Mouse (Mus musculus) midbrain, embryonic 14.5 days (tissue): ENCODE measurements around the gene Atxn1. TPM values are rescaled to one million over a fixed set of nuclear protein-coding genes. Genes with fewer than 3 reads are reported as not detected.

ENCODE experiments used
- ATAC-seq: fragments of 200-750 bp; cut with Nextera tagmentation; 2 replicates; pipeline ENCODE4 v1.8.0; 2017; ENCODE audit warnings: moderate number of reproducible peaks, moderate library complexity; ENCODE audit not compliant: low FRiP score, low TSS enrichment
- DNase-seq: peaks from one replicate; pipeline ENCODE4 v3.0.0-alpha.2; 2015
- H3K27ac ChIP-seq: fragments of 300-500 bp; sonication (generic); replicated peaks from 2 replicates; pipeline ENCODE4 v1.5.1; 2014; ENCODE audit warnings: mild to moderate bottlenecking, low read depth, low read length, moderate library complexity
- H3K27me3 ChIP-seq: fragments of 300-500 bp; sonication (generic); 2 replicates; pipeline ENCODE4 v1.6.1; 2014; ENCODE audit warnings: low read length, control low read depth, mixed read lengths; ENCODE audit not compliant: control insufficient read depth, insufficient read depth
- H3K36me3 ChIP-seq: fragments of 300-500 bp; sonication (generic); 2 replicates; pipeline ENCODE4 v1.6.1; 2014; ENCODE audit warnings: low read length, control low read depth; ENCODE audit not compliant: control insufficient read depth, insufficient read depth
- H3K4me1 ChIP-seq: fragments of 300-500 bp; sonication (generic); 2 replicates; pipeline ENCODE4 v1.6.1; 2014; ENCODE audit warnings: mild to moderate bottlenecking, antibody characterized with exemption, low read length, control low read depth; ENCODE audit not compliant: control insufficient read depth, insufficient read depth
- H3K4me2 ChIP-seq: fragments of 300-500 bp; sonication (generic); 2 replicates; pipeline ENCODE4 v1.6.1; 2014; ENCODE audit warnings: mild to moderate bottlenecking, low read length, moderate library complexity
- H3K4me3 ChIP-seq: fragments of 300-500 bp; sonication (generic); replicated peaks from 2 replicates; pipeline ENCODE4 v1.5.1; 2014; ENCODE audit warnings: low read depth, low read length
- H3K9ac ChIP-seq: fragments of 300-500 bp; sonication (generic); replicated peaks from 2 replicates; pipeline ENCODE4 v1.6.1; 2014; ENCODE audit warnings: mild to moderate bottlenecking, low read length, moderate library complexity
- H3K9me3 ChIP-seq: fragments of 300-500 bp; sonication (generic); 2 replicates; pipeline ENCODE4 v1.6.1; 2016; ENCODE audit warnings: low read length, control low read depth, mixed read lengths; ENCODE audit not compliant: control insufficient read depth
- WGBS: fragments of 180-500 bp; shearing (Covaris S2); extraction: QIAGEN DNeasy Blood & Tissue Kit; methylation state at CpG from one replicate; pipeline ENCODE4 v1.1.7; 2014; 5-methylcytosine and 5-hydroxymethylcytosine counted together
- polyA plus RNA-seq: library from polyadenylated mRNA; unstranded; fragments of >200 nt; fragmentation: Nextera tagmentation; extraction: Ambion mirVana; gene quantifications from 2 replicates; pipeline ENCODE4 v1.2.1, GENCODE M21; 2014

The Atxn1 gene
- polyA plus RNA-seq, 1 experiment from 2014 or later, result 7.3 TPM

DNA sequence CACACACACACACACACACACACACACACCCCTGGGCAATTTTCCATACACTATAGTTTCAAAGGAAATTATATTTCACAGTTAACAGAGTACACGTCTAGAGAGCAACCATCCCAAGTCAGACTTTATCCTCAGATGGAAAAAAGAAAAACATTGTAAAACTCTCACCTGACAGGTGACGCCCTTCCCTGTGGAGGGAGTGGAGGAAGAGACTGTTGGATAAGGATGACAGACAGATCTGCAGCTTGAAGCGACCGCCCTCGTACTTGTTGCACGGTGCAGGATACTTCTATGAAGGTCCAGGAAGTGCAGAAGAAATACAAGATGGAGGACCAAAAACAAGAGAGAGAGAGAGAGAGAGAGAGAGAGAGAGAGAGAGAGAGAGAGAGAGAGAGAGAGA, 8.5 kb downstream of the Atxn1 start:
- Histone ChIP-seq H3K9ac (no peak overlapping the region), H3K27ac (no peak overlapping the region), H3K4me2 (no peak overlapping the region), H3K4me1 (peaks cover 14% of the 10 kb centered on the region; the same call in 1 of the 2 replicates), H3K9me3 (no peaks in the 10 kb centered on the region), H3K4me3 (no peak overlapping the region), H3K27me3 (no peaks in the 10 kb centered on the region), H3K36me3 (no peaks in the 10 kb centered on the region)
- 92% methylated on average over 6 of the region's 6 CpGs for WGBS
- DNase-seq (no peak), ATAC-seq (no peak)

DNA sequence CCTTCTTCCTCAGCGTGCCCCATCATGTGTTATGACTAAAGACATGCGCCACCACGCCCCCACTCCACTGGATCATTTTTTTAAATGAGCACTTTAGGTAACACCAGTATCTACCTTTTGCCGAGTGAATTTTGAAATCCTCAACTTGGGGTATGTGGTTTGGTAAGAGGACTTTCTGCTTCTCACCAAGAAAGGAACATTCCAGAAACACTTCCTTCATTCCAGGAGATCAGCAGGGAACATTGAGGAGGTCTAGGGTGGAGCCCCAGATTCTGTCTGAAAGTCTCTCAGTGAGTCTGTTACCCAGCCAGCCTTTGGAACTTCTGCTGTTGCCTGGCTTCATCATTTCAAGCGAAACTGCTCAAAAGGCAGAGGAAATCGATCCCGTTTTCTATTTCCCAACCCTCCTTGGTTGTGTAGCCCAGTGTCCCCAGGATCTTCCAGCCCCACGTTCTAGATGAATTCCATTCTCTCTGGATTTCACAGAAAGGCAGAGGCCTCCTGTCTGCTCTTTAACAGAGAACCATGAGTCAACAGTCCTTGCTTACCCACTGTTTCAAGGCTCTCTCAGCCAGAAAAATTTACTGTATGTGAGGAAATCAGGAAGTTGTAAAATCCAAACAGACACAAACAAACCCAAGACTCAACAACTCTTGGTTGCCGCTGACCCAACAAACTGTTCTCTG, 9.3 kb downstream of the Atxn1 start:
- H3K27ac ChIP-seq, result no peak overlapping the region
- ATAC-seq, result no peak
- H3K4me1 ChIP-seq, result peaks cover 14% of the 10 kb centered on the region; the same call in 1 of the 2 replicates
- WGBS, result 92% methylated on average over 9 of the region's 9 CpGs
- H3K4me3 ChIP-seq, result no peak overlapping the region
- no peak for DNase-seq
- no peaks in the 10 kb centered on the region for H3K9me3 ChIP-seq
- no peaks in the 10 kb centered on the region for H3K27me3 ChIP-seq
- no peaks in the 10 kb centered on the region for H3K36me3 ChIP-seq
- no peak overlapping the region for H3K9ac ChIP-seq
- no peak overlapping the region for H3K4me2 ChIP-seq

GRCm38 (mm10) chr13:45953098-45953497, 11.7 kb downstream of the Atxn1 start:
- ATAC-seq (no peak), DNase-seq (no peak)
- no peak overlapping the region for H3K27ac ChIP-seq
- H3K36me3 ChIP-seq, result no peaks in the 10 kb centered on the region
- 68% methylated on average over 4 of the region's 4 CpGs for WGBS
- no peak overlapping the region for H3K9ac ChIP-seq
- H3K4me3 ChIP-seq, result no peak overlapping the region
- H3K4me1 ChIP-seq, result 0 out of 2 replicates have a peak, but pooled peaks cover 3% of the 10 kb centered on the region
- H3K9me3 ChIP-seq, result no peaks in the 10 kb centered on the region
- H3K27me3 ChIP-seq, result no peaks in the 10 kb centered on the region
- no peak overlapping the region for H3K4me2 ChIP-seq

DNA sequence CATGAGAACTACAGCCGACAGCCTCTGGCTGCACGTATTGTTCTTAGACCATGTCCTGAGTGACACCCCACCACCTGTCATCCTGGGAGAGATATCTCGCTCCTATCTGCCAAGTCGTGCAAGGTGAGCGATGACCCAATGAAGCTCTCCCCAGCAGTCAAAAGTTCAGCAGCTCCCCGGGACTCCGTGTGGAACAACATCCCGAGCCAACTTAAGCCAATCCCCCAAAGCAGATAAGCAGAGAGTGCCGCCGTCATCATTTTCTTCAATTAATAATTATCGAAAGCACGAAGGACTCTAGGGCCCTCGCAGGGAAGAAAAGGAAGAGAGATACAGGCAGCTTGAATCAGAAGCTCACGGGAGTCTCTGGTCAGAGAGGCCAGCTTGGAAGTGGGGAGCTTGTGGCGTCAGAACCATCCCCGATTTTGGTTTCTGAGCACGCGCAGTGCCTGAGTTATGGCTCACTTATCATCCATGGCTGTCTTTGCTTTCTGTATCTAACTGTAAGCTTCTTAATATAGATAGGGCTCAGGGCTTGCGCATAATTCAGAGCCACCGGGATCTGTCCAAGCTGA, 13.7 kb downstream of the Atxn1 start:
- WGBS, result 83% methylated on average over 20 of the region's 20 CpGs
- no peak for ATAC-seq
- Histone ChIP-seq H3K4me1 (0 out of 2 replicates have a peak, but pooled peaks cover 3% of the 10 kb centered on the region), H3K9me3 (no peaks in the 10 kb centered on the region), H3K27me3 (no peaks in the 10 kb centered on the region), H3K27ac (no peak overlapping the region), H3K9ac (no peak overlapping the region), H3K36me3 (no peaks in the 10 kb centered on the region), H3K4me2 (no peak overlapping the region), H3K4me3 (no peak overlapping the region)
- DNase-seq, result no peak

GRCm38 (mm10) chr13:45950355-45950861, 14.4 kb downstream of the Atxn1 start:
- H3K4me2 ChIP-seq, result no peak overlapping the region
- H3K4me1 ChIP-seq, result 0 out of 2 replicates have a peak, but pooled peaks cover 3% of the 10 kb centered on the region
- H3K9me3 ChIP-seq, result no peaks in the 10 kb centered on the region
- H3K9ac ChIP-seq, result no peak overlapping the region
- H3K27me3 ChIP-seq, result no peaks in the 10 kb centered on the region
- ATAC-seq (no peak), DNase-seq (no peak)
- 60% methylated on average over 8 of the region's 8 CpGs for WGBS
- H3K36me3 ChIP-seq, result no peaks in the 10 kb centered on the region
- no peak overlapping the region for H3K4me3 ChIP-seq
- no peak overlapping the region for H3K27ac ChIP-seq

GRCm38 (mm10) chr13:45946136-45946535, 18.7 kb downstream of the Atxn1 start:
- ATAC-seq (no peak), DNase-seq (no peak)
- no peaks in the 10 kb centered on the region for H3K27me3 ChIP-seq
- 0 out of 2 replicates have a peak, but pooled peaks cover 6% of the 10 kb centered on the region for H3K36me3 ChIP-seq
- no peak overlapping the region for H3K4me2 ChIP-seq
- H3K27ac ChIP-seq, result no peak overlapping the region
- 0 out of 2 replicates have a peak, but pooled peaks cover 3% of the 10 kb centered on the region for H3K4me1 ChIP-seq
- no peak overlapping the region for H3K9ac ChIP-seq
- H3K4me3 ChIP-seq, result no peak overlapping the region
- 91% methylated on average over 11 of the region's 11 CpGs for whole genome bisulfite sequencing
- no peaks in the 10 kb centered on the region for H3K9me3 ChIP-seq

DNA sequence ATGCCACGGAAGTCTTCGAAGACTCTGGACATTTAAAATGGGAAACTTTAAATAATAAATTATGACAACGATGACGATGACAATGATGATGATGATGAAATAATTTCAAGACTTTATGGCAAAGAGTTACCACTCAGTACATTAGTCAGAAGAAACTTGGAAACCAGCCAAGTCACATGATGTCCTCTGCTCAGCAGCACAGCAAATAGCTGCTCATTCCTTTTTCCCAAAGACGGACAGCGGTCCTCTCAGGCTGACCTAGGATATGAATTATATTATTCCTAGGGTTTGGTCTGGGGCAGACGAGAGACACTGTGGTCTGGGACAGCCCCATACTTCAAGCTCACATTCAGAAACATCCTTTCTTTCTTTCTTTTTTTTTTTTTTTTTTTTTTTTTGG, 22.5 kb downstream of the Atxn1 start:
- H3K27ac ChIP-seq, result no peak overlapping the region
- H3K4me1 ChIP-seq, result no peaks in the 10 kb centered on the region
- no peak overlapping the region for H3K4me3 ChIP-seq
- H3K9ac ChIP-seq, result no peak overlapping the region
- DNase-seq (no peak), ATAC-seq (no peak)
- no peaks in the 10 kb centered on the region for H3K9me3 ChIP-seq
- WGBS, result 94% methylated on average over 7 of the region's 7 CpGs
- no peaks in the 10 kb centered on the region for H3K27me3 ChIP-seq
- 0 out of 2 replicates have a peak, but pooled peaks cover 6% of the 10 kb centered on the region for H3K36me3 ChIP-seq
- H3K4me2 ChIP-seq, result no peak overlapping the region

- Histone ChIP-seq H3K9ac (no peak overlapping the region), H3K9me3 (no peaks in the 10 kb centered on the region), H3K27ac (no peak overlapping the region), H3K4me3 (no peak overlapping the region), H3K36me3 (0 out of 2 replicates have a peak, but pooled peaks cover 6% of the 10 kb centered on the region), H3K4me1 (no peaks in the 10 kb centered on the region), H3K27me3 (no peaks in the 10 kb centered on the region), H3K4me2 (no peak overlapping the region)
- ATAC-seq (no peak), DNase-seq (no peak)
- WGBS, result 95% methylated on average over 4 of the region's 4 CpGs
Measured at GRCm38 (mm10) chr13:45940714-45941113, 24.1 kb downstream of the Atxn1 start.
